Mouse (Mus musculus) spleen, postnatal 36 days (tissue): ENCODE results near the gene Plk5.
"Not testable (repeated sequence)": the region's sequence is repeated elsewhere in the genome, so short reads cannot be mapped to it uniquely, and the experiment has no call there.

Experiments used
- DNase-seq, 2 experiments: peaks; one replicate each; pipeline ENCODE4 v3.0.0; 2022; ENCODE audit warnings: low spot score in 2 of 2, mixed read lengths in 1 of 2

The Plk5 gene

GRCm38 (mm10) chr10:80331636-80332524 is 24.4 kb upstream of the Plk5 start:
- peak; percentile 58 to 68 for DNase-seq

- no peak for DNase-seq
Measured at GRCm38 (mm10) chr10:80332525-80332989, 23.7 kb upstream of the Plk5 start.

- DNase-seq, result no peak
Measured at GRCm38 (mm10) chr10:80336263-80336662, 20.0 kb upstream of the Plk5 start.

- DNase-seq, result peak; percentile 71 to 76
Measured at GRCm38 (mm10) chr10:80339941-80340750, 16.1 kb upstream of the Plk5 start.

- DNase-seq, result no peak
Measured at GRCm38 (mm10) chr10:80341026-80341425, 15.2 kb upstream of the Plk5 start.

- DNase-seq, result no peak
Measured at GRCm38 (mm10) chr10:80341491-80342304, 14.6 kb upstream of the Plk5 start.

GRCm38 (mm10) chr10:80342305-80342748 is 13.9 kb upstream of the Plk5 start:
- DNase-seq, result no peak

GRCm38 (mm10) chr10:80342749-80343424 is 13.4 kb upstream of the Plk5 start:
- DNase-seq, result peak; percentile 52 to 62

GRCm38 (mm10) chr10:80343425-80343895 is 12.8 kb upstream of the Plk5 start:
- no peak for DNase-seq

GRCm38 (mm10) chr10:80344131-80344661 is 12.1 kb upstream of the Plk5 start:
- peak; percentile 38 to 62 for DNase-seq

GRCm38 (mm10) chr10:80345122-80345521 is 11.1 kb upstream of the Plk5 start:
- peak; percentile 40 to 54 for DNase-seq

GRCm38 (mm10) chr10:80345929-80346328 is 10.3 kb upstream of the Plk5 start:
- not testable (repeated sequence) for DNase-seq

- DNase-seq, result no peak
Measured at GRCm38 (mm10) chr10:80347514-80347967, 8.7 kb upstream of the Plk5 start.

- peak; percentile 57 to 65 for DNase-seq
Measured at GRCm38 (mm10) chr10:80348244-80348781, 7.9 kb upstream of the Plk5 start, which contains the start of gene Adamtsl5. Gene Adamtsl5 (minus strand): TSS chr10:80348412.

GRCm38 (mm10) chr10:80348981-80349380 is 7.3 kb upstream of the Plk5 start:
- DNase-seq, result no peak

- DNase-seq, result peak; percentile 70 to 73
Measured at GRCm38 (mm10) chr10:80350292-80350691, 6.0 kb upstream of the Plk5 start.

- DNase-seq, result no peak
Measured at GRCm38 (mm10) chr10:80351896-80352295, 4.4 kb upstream of the Plk5 start.

- DNase-seq, result no peak
Measured at GRCm38 (mm10) chr10:80352727-80353126, 3.5 kb upstream of the Plk5 start.

GRCm38 (mm10) chr10:80355431-80355830 is 828 bp upstream of the Plk5 start:
- no peak for DNase-seq

GRCm38 (mm10) chr10:80356737-80357136 is 478 bp downstream of the Plk5 start:
- DNase-seq, result no peak
